Mouse (Mus musculus): ENCODE results near the gene Rpl23a.

DNA sequence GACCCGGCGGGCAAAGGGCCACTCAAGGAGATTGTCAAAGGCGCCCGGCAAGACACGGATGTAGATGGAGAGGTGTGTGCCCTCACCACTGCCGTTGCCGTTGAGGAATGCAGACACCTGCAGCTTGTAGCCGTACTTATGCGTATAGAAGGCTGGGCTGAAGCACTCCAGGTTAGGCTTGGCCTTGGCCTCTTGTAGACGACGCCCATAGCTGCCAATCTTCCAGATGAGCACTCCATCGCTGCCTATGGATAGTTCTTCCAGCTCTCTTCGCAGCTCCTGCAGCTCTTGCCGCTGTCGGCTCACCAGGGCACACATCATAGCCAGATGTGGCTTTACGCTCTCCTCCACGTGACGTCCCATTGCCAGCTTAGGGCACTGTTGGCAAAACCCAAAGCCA, 23.2 kb downstream of the Rpl23a start:
- TF ChIP-seq MYOD1 (IDR thresholded peaks at IDR 0.05; ENCODE audit: control insufficient read depth, insufficient read length, low read depth) (no peak), USF1 (IDR thresholded peaks at IDR 0.05; ENCODE audit: low read depth) (no peak), CTCF (IDR thresholded peaks at IDR 0.05; ENCODE audit: control insufficient read depth, insufficient read depth, insufficient read length) (no peak), MAX (IDR thresholded peaks at IDR 0.05) (no peak), CEBPB (IDR thresholded peaks at IDR 0.05; ENCODE audit: low read depth) (no peak), MYOG (IDR thresholded peaks at IDR 0.05; ENCODE audit: control insufficient read depth, extremely low read depth, insufficient read length) (no peak)
